8 mouse cellular contexts compared by ENCODE assay signal in genomic region chr6:136808631-136809046, GRCm38 (mm10). TPM values are rescaled to one million over a fixed set of nuclear protein-coding genes. Genes with fewer than 3 reads are reported as not detected.
DNase-seq lines count a peak whose midpoint lies in the region; ATAC-seq lines count a peak whose summit lies in the region.

No protein-coding gene starts in this region.

- peak overlapping the region; percentile 98 for H3K4me2 ChIP-seq in forebrain, embryonic 13.5 days
- peak overlapping the region; percentile 99 for H3K4me2 ChIP-seq in hindbrain, embryonic 16.5 days (ENCODE audit: low read length)
- H3K4me2 ChIP-seq in liver, embryonic 16.5 days (ENCODE audit: low read depth, low read length): peak overlapping the region; percentile 86
- H3K4me2 ChIP-seq in neural tube, embryonic 11.5 days (ENCODE audit: low read depth): peak overlapping the region; percentile 93

- H3K27me3 ChIP-seq in forebrain, embryonic 13.5 days: no peaks in the 10 kb centered on the region
- H3K27me3 ChIP-seq in hindbrain, embryonic 16.5 days (replicated peaks; ENCODE audit: control insufficient read depth, insufficient read depth, low read length): no peaks in the 10 kb centered on the region
- H3K27me3 ChIP-seq in liver, embryonic 16.5 days (ENCODE audit: control insufficient read depth, insufficient read depth, low read depth, low read length): no peaks in the 10 kb centered on the region
- H3K27me3 ChIP-seq in neural tube, embryonic 11.5 days (ENCODE audit: control insufficient read depth, insufficient read depth, low read length): no peaks in the 10 kb centered on the region

- H3K9ac ChIP-seq in forebrain, embryonic 13.5 days: peak overlapping the region; percentile 81
- peak overlapping the region; percentile 79 for H3K9ac ChIP-seq in hindbrain, embryonic 16.5 days (ENCODE audit: low read depth, low read length)
- peak overlapping the region; percentile 92 for H3K9ac ChIP-seq in liver, embryonic 16.5 days (ENCODE audit: low read depth, low read length)
- H3K9ac ChIP-seq in neural tube, embryonic 11.5 days (ENCODE audit: low read length): peak overlapping the region; percentile 68

- H3K36me3 ChIP-seq in forebrain, embryonic 13.5 days (ENCODE audit: poor library complexity, severe bottlenecking): peaks cover 24% of the 10 kb centered on the region
- H3K36me3 ChIP-seq in hindbrain, embryonic 16.5 days (ENCODE audit: control insufficient read depth, insufficient read depth, low read length): peaks cover 12% of the 10 kb centered on the region; the same call in 1 of the 2 replicates
- peaks cover 18% of the 10 kb centered on the region for H3K36me3 ChIP-seq in liver, embryonic 16.5 days (ENCODE audit: control insufficient read depth, insufficient read depth)
- peaks cover 5% of the 10 kb centered on the region; the same call in 1 of the 2 replicates for H3K36me3 ChIP-seq in neural tube, embryonic 11.5 days (ENCODE audit: control insufficient read depth, insufficient read depth, low read length)

- under 1% methylated on average over 28 of the region's 28 CpGs for WGBS in forebrain, embryonic 13.5 days
- under 1% methylated on average over 28 of the region's 28 CpGs for WGBS in hindbrain, embryonic 16.5 days
- WGBS in liver, embryonic 16.5 days (ENCODE audit: insufficient replicate concordance): 0% methylated on average over 27 of the region's 28 CpGs
- under 1% methylated on average over 28 of the region's 28 CpGs for WGBS in neural tube, embryonic 11.5 days

- ATAC-seq in forebrain, embryonic 13.5 days: peak; percentile 2; the same call in 1 of the 2 replicates
- peak; percentile 3 for ATAC-seq in hindbrain, embryonic 16.5 days
- ATAC-seq in liver, embryonic 16.5 days (ENCODE audit: low read depth): peak; percentile 12
- ATAC-seq in neural tube, embryonic 11.5 days (ENCODE audit: insufficient read depth, low FRiP score, low TSS enrichment): peak; percentile 1; the same call in 1 of the 2 replicates

- H3K4me3 ChIP-seq in forebrain, embryonic 13.5 days: peak overlapping the region; percentile 84
- H3K4me3 ChIP-seq in hindbrain, embryonic 16.5 days (ENCODE audit: low read length): peak overlapping the region; percentile 83
- peak overlapping the region; percentile 91 for H3K4me3 ChIP-seq in liver, embryonic 16.5 days (ENCODE audit: low read depth, low read length)
- peak overlapping the region; percentile 67 for H3K4me3 ChIP-seq in neural tube, embryonic 11.5 days (ENCODE audit: low read depth, low read length)

- DNase-seq in layer of hippocampus, adult 18-20 months (ENCODE audit: low spot score in 2 of 2): peak; percentile 54 to 57
- DNase-seq in layer of hippocampus, adult 8-10 months (ENCODE audit: low spot score in 2 of 2): no peak
- DNase-seq in T-cell, adult 2 months (ENCODE audit: low spot score): peak; percentile 72
- no peak for DNase-seq in neural tube, embryonic 11.5 days (ENCODE audit: low spot score)
- no peak for DNase-seq in urinary bladder, postnatal 4 days (ENCODE audit: low spot score in 2 of 2)

- H3K27ac ChIP-seq in forebrain, embryonic 13.5 days: no peak overlapping the region; the same call in 1 of the 2 replicates
- H3K27ac ChIP-seq in hindbrain, embryonic 16.5 days (ENCODE audit: low read depth, low read length): no peak overlapping the region
- H3K27ac ChIP-seq in liver, embryonic 16.5 days (ENCODE audit: low read length): peak overlapping the region; percentile 89
- no peak overlapping the region for H3K27ac ChIP-seq in neural tube, embryonic 11.5 days (ENCODE audit: low read depth, low read length)

- peaks cover 21% of the 10 kb centered on the region for H3K4me1 ChIP-seq in forebrain, embryonic 13.5 days
- H3K4me1 ChIP-seq in hindbrain, embryonic 16.5 days (ENCODE audit: control insufficient read depth, insufficient read depth, low read depth, low read length): peaks cover 19% of the 10 kb centered on the region
- H3K4me1 ChIP-seq in liver, embryonic 16.5 days (ENCODE audit: control insufficient read depth, low read depth, low read length): peaks cover 42% of the 10 kb centered on the region
- H3K4me1 ChIP-seq in neural tube, embryonic 11.5 days (ENCODE audit: control insufficient read depth, insufficient read depth, low read length): peaks cover 5% of the 10 kb centered on the region; the same call in 1 of the 2 replicates

- no peaks in the 10 kb centered on the region for H3K9me3 ChIP-seq in forebrain, embryonic 13.5 days (replicated peaks)
- H3K9me3 ChIP-seq in hindbrain, embryonic 16.5 days (ENCODE audit: control insufficient read depth, low read length): no peaks in the 10 kb centered on the region
- H3K9me3 ChIP-seq in liver, embryonic 16.5 days (replicated peaks; ENCODE audit: control insufficient read depth, low read length): no peaks in the 10 kb centered on the region
- H3K9me3 ChIP-seq in neural tube, embryonic 11.5 days (ENCODE audit: control insufficient read depth, low read length): no peaks in the 10 kb centered on the region

RNA-seq across cellular contexts. Expression of gene H2afj, which starts 0.6 kb away (rescaled TPM):
- 10 to 100 TPM; 64.1 to 73.0 TPM for total RNA-seq in layer of hippocampus, adult 18-20 months (2021)
- total RNA-seq in layer of hippocampus, adult 8-10 months (2022): 10 to 100 TPM; 41.1 to 66.0 (median 50.4) TPM
- 125 and 140 TPM in 2 replicates for polyA plus RNA-seq in forebrain, embryonic 13.5 days (2015; fragmentation: Nextera tagmentation; extraction: Ambion mirVana)
- polyA plus RNA-seq in hindbrain, embryonic 16.5 days (2015; fragmentation: Nextera tagmentation; extraction: Ambion mirVana): 101 and 104 TPM in 2 replicates
- polyA plus RNA-seq in liver, embryonic 16.5 days (2015; fragmentation: Nextera tagmentation; extraction: Ambion mirVana): 126 and 138 TPM in 2 replicates
- 81.5 and 88.1 TPM in 2 replicates for polyA plus RNA-seq in neural tube, embryonic 11.5 days (2014; fragmentation: Nextera tagmentation; extraction: Ambion mirVana)

RNA-seq across cellular contexts. Expression of gene Hist4h4, which starts 4.4 kb away (rescaled TPM):
- total RNA-seq in layer of hippocampus, adult 18-20 months (2021): 10 to 100 TPM; 11.8 to 13.2 TPM
- total RNA-seq in layer of hippocampus, adult 8-10 months (2022): 10 to 100 TPM in 2 of 4 experiments, 1 to 10 TPM in 2; 9.3 to 12.4 (median 10.3) TPM
- 0.97 and 1.2 TPM in 2 replicates for polyA plus RNA-seq in forebrain, embryonic 13.5 days (2015; fragmentation: Nextera tagmentation; extraction: Ambion mirVana)
- polyA plus RNA-seq in hindbrain, embryonic 16.5 days (2015; fragmentation: Nextera tagmentation; extraction: Ambion mirVana): 0.35 and 0.54 TPM in 2 replicates
- polyA plus RNA-seq in liver, embryonic 16.5 days (2015; fragmentation: Nextera tagmentation; extraction: Ambion mirVana): 1.2 and 1.7 TPM in 2 replicates
- polyA plus RNA-seq in neural tube, embryonic 11.5 days (2014; fragmentation: Nextera tagmentation; extraction: Ambion mirVana): 0.61 and 1.0 TPM in 2 replicates

RNA-seq across cellular contexts. Expression of gene BC049715, which starts 18.8 kb away (rescaled TPM):
- total RNA-seq in layer of hippocampus, adult 18-20 months (2021): 1 to 10 TPM; 2.6 to 3.0 TPM
- total RNA-seq in layer of hippocampus, adult 8-10 months (2022): 1 to 10 TPM; 2.3 to 4.3 (median 3.3) TPM
- 0.85 and 1.9 TPM in 2 replicates for polyA plus RNA-seq in forebrain, embryonic 13.5 days (2015; fragmentation: Nextera tagmentation; extraction: Ambion mirVana)
- polyA plus RNA-seq in hindbrain, embryonic 16.5 days (2015; fragmentation: Nextera tagmentation; extraction: Ambion mirVana): 1.0 and 1.3 TPM in 2 replicates
- polyA plus RNA-seq in liver, embryonic 16.5 days (2015; fragmentation: Nextera tagmentation; extraction: Ambion mirVana): 0.59 and 0.98 TPM in 2 replicates
- 0.94 and 1.3 TPM in 2 replicates for polyA plus RNA-seq in neural tube, embryonic 11.5 days (2014; fragmentation: Nextera tagmentation; extraction: Ambion mirVana)

RNA-seq across cellular contexts. Expression of gene Wbp11, which starts 19.4 kb away (rescaled TPM):
- 100 to 1,000 TPM; 136 to 141 TPM for total RNA-seq in layer of hippocampus, adult 18-20 months (2021)
- total RNA-seq in layer of hippocampus, adult 8-10 months (2022): 100 to 1,000 TPM; 115 to 129 (median 123) TPM
- 94.5 and 98.8 TPM in 2 replicates for polyA plus RNA-seq in forebrain, embryonic 13.5 days (2015; fragmentation: Nextera tagmentation; extraction: Ambion mirVana)
- 65.6 and 78.1 TPM in 2 replicates for polyA plus RNA-seq in hindbrain, embryonic 16.5 days (2015; fragmentation: Nextera tagmentation; extraction: Ambion mirVana)
- 46.1 and 47.3 TPM in 2 replicates for polyA plus RNA-seq in liver, embryonic 16.5 days (2015; fragmentation: Nextera tagmentation; extraction: Ambion mirVana)
- polyA plus RNA-seq in neural tube, embryonic 11.5 days (2014; fragmentation: Nextera tagmentation; extraction: Ambion mirVana): 150 and 154 TPM in 2 replicates

RNA-seq across cellular contexts. Expression of gene Smco3, which starts 26.6 kb away (rescaled TPM):
- 10 to 100 TPM; 10.4 to 14.0 TPM for total RNA-seq in layer of hippocampus, adult 18-20 months (2021)
- total RNA-seq in layer of hippocampus, adult 8-10 months (2022): 10 to 100 TPM in 2 of 4 experiments, 1 to 10 TPM in 2; 7.3 to 13.2 (median 10.2) TPM
- not detected in 2 replicates for polyA plus RNA-seq in forebrain, embryonic 13.5 days (2015; fragmentation: Nextera tagmentation; extraction: Ambion mirVana)
- 2.2 TPM in 2 replicates for polyA plus RNA-seq in hindbrain, embryonic 16.5 days (2015; fragmentation: Nextera tagmentation; extraction: Ambion mirVana)
- polyA plus RNA-seq in liver, embryonic 16.5 days (2015; fragmentation: Nextera tagmentation; extraction: Ambion mirVana): not detected in 2 replicates
- 0.50 and 1.0 TPM in 2 replicates for polyA plus RNA-seq in neural tube, embryonic 11.5 days (2014; fragmentation: Nextera tagmentation; extraction: Ambion mirVana)

Comparison
In these comparisons a context has a peak if more than half of its experiments do, and no peak if none do; other contexts are left out.
1. DNase-seq: peak in layer of hippocampus, adult 18-20 months (2 of 2) and T-cell, adult 2 months (single experiment); none in layer of hippocampus, adult 8-10 months (0 of 2), neural tube, embryonic 11.5 days (single experiment) and urinary bladder, postnatal 4 days (0 of 2).
2. Peak in every context shown above with its lines, with median percentiles within 50 percentile points of each other: ATAC-seq, H3K4me2 ChIP-seq, H3K4me3 ChIP-seq and H3K9ac ChIP-seq.